Mouse (Mus musculus): Measurements from ENCODE around the gene Suox.

DNA sequence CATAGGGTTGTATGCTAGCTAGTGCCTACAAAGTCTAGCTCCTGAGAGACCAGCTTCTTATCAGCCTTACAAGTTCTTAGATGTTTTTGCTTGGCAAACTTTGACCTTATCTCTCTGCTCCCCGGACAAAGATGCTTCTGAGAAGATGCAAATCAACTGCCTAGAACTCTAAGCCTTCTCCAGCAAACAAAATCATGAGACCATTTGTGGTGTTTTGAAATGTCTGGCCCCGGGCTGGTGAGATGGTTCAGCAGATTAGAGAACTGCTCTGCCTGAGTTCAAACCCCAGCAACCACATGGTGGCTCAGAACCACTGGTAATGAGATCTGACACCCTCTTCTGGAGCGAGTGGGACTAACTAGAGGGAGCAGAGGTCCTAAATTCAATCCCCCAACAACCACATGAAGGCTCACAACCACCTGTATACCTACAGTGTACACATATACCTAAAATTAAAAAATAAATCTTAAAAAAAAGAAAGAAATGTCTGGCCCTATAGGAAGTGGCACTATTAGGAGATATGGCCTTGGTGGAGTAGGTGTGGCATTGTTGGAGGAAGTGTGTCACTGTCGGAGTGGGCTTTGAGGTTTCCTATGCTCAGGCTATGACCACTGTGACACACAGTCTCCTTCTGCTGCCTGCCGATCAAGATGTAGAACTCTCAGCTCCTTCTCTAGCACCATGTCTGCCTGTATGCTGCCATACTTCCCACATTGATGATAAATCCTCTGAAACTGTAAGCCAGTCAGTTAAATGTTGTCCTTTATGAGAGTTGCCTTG is 10.2 kb downstream of the Suox start:
- TF ChIP-seq GATA1 (IDR thresholded peaks at IDR 0.05; ENCODE audit: borderline replicate concordance, low read length) (no peak), FLI1 (IDR thresholded peaks at IDR 0.05; ENCODE audit: low read length) (no peak)

Data from megakaryocyte, embryonic 14.5 days (primary cell).